Mouse (Mus musculus) embryo, embryonic 10 days (tissue): ENCODE data around the gene Sct.

Experiments used
- DNase-seq: peaks from one replicate; pipeline ENCODE4 v3.0.0-alpha.2; 2015; ENCODE audit warnings: low spot score

Gene Sct

DNA sequence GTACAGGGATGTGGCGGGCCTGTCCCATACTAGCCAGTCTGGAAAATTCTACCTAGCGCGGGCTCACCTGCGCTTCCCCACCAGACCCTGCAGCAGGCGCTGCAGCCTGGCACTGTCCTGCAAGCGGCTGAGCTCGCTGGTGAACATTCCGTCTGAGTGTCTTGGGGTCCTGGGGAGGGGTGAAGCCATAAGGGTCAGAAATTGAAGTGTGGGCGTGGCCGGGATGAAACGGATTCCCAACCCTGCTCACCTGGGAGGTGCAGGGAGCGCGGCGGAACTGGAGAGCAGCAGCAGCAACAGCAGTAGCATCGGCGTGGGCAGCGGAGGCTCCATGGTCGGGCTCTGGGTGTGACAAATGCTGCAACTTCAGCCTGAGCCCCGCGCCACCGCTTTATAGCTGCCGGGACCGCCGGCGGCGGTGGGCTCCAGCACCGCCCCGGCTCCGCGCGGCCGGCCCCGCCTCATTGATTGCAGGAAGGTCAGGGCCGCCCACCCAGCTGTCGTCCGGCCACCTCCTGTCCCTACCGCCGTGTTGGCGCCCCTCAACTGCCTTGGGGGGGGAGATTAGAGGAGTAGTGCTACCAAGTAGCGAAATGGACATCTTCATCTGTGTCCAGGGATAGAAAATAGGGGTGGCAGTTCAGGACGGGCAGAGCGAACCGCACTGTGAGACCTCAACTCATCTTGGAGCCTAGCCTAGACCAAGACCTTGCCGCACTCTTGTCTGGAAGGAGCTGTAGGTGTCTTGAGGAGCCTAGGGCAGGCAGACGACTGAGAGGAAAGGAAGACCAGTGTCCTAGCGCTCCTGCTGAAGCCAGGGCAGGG, at the start of gene Sct:
Sct (minus strand) TSS at position 368 of the 825 bp plus-strand sequence.
- DNase-seq, result peak; percentile 72

DNA sequence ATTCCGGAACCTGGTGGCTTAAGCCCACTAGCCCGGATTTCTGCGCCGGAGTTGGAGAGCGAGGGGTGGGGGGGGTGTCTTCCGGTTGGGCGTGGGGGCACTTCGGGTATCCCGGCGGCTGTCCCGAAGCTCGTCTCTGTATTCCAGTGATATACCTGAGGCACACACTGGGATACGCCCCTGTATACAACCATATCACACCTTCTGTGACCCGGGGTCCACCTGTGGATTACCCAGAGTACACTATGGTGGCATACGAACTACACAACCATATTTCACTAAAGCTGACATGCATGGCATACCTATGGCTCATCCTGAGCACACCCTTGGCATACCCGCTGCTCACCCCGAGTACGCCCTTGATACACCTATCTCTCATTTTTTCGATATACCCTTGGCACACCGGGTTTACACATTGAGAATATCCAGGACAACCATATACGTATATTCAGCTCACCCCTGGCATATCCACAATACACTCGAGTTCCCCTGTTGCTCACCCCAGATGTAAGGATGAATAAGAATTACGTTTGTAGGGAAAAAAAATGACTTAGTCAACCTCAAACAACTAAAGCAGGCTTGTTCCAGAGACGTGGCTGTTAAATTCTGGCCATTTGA, 49.5 kb upstream of the Sct start:
- peak; percentile 12 for DNase-seq

DNA sequence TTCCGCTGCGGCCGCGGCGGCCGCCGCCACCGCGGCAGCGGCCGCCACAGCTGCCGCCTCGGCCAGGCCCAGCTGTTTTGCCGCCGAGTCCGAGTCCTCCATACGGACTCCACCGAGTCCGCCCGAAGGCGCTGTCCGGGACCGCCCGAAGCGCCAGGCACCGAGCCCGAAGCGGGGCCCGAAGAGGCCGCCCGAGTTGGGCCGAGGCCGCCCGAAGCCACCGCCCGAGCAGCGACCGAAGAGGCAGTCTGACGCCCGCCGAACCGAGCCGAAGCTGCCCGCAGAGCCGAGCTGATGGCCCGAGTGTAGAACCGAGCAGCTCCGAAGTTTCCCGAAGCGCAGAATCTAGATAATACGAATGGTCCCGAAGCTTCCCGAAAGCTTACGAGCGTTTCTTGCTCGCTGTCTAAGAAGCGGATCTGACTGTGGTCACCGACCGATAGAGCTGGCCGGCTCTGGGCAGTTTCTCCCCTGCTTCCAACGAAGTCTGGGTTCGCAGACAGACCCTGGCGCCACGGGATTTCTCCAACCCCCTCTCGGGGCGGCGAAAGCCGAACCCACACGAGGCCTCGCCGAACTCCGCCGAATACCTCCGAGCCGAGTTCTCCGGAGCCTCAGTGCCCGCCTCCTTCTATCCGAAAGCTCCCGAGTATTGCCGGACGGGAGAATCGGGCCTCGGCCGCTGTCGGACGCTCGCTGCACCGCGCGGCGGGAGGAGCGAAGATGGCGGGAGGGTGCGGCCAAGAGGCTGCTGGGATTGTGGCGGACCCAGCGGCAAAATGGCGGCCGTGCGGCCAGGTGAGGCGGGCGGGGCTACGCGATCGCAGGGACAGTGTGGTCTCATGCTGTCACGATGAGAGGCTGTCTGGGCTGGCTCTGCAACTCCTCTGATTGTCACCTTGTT, 48.8 kb upstream of the Sct start, which contains the start of the genes Deaf1 and Tmem80:
Deaf1 (minus strand) TSS at position 222 of the 904 bp plus-strand sequence.
Tmem80 (plus strand) TSS at position 271 of the 904 bp plus-strand sequence.
- peak; percentile 97 for DNase-seq

DNA sequence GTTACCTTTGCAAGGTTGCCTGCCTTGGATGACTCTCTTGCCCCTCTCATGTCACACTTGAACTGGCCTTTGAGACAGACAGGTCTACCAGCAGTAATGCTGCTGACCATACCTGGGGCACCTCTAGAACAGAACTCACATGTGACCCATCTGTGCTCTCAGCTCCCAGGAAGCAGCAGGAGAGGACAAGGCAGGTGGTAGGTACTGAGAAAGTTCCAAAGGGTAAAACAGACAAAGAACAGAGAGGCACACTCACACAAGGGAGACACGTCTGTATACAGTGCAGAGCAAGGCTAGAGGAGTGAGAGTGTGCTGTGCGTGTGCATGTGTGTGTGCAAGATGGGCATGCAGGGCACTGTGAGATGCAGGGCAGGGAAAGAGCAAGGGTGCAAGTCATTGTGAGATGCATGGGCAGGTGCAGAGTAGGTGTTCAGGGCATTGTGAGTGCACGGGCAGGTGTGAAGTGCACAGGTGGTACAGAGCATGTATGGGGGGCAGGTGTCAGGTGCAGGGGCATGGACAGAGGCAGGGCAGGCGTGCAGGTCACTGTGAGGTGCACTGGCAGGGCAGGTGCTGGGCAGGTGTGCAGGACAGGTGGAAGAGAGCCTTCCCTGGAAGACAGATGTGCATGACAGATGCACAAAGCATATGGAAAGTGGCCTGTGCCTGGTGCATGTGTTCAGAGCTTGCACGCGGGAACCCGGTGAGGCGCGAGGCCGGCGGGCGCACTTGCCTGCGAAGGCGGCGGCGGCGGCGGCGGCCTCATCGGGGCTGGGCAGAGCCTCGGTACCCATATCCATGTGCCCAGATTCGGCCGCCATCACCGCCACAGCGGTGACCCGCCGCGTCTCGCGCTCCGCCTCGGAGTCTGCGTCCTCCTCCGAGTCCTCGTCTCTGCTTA, 47.9 kb upstream of the Sct start:
- peak; percentile 53 for DNase-seq

DNA sequence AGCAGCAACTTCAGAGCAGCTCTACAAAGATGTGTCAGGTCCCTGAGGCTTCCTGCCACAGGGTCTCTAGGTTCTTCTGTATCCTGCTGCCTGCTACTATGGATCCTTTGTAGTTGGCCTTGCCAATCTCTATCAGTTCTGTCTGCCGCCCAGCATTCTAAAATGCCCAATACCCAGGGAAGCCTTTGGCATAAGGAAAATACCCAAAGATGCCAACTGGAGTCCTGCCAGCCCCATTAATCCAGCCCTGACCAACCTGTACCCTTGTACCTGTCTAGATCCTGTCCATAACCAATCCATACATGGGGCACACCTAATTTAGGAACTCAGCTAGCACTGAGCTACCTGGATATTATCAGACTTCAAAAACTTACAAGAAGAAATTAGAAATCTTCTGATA, 45.8 kb upstream of the Sct start:
- no peak for DNase-seq

DNA sequence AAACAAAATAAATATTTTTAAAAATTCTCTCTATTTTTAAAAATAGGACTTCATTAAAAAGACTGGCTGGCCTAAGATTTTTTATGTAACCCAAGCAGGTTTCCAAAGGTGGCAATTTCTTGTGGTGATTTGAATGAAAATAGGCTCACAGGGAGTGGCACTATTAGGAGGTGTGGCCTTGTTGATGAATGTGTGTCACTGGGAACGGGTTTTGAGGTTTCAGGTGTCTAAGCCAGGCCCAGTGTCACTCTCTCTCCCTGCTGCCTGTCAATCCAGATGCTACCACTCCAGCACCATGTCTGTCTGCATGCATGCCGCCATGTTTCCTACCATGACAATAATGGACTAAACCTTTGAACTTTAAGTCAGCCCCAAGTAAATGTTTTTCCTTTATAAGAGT, 40.5 kb upstream of the Sct start:
- DNase-seq, result no peak

DNA sequence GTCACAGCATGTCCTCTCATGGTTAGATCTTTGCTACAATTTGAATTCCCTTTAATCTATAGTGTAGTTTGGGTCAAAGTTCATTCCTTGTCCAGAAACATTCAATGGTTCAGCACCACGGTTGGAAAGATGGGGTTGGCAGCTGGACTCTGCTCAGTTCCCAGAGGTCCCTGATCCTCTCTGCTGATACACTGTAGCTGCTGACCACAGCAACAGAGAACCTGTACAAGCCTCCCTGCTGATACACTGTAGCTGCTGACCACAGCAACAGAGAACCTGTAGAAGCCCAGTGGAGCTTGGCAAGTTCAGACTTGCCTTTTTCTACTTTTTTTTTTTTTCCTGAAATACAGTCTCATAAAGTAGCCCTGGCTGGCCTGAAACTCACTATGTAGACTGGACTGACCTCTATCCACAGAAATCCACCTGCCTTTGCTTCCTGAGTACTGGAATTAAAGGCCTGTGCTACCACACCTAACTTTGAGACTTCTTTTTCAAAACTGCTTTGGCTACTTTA, 38.7 kb upstream of the Sct start:
- no peak for DNase-seq

DNA sequence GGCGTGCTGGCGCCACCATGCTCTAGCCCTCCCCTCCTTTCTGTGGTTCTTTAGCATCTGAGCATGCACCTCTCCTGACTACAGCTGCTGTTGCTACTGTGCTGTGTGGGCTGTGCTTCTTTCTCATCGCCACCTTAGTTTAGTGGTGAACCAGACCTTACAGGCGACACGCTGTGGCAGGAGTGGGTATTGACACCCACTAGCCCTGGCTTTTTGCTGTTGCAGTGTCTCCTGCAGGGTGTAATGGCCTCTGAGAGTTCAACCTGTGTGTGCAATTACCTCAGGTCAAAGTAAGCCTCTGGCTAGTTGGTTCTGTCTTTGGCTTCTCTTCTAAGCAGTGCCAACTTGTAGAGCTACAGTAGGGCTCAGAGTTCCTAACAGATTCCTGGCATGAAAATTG, 37.0 kb upstream of the Sct start:
- peak; percentile 36 for DNase-seq

DNA sequence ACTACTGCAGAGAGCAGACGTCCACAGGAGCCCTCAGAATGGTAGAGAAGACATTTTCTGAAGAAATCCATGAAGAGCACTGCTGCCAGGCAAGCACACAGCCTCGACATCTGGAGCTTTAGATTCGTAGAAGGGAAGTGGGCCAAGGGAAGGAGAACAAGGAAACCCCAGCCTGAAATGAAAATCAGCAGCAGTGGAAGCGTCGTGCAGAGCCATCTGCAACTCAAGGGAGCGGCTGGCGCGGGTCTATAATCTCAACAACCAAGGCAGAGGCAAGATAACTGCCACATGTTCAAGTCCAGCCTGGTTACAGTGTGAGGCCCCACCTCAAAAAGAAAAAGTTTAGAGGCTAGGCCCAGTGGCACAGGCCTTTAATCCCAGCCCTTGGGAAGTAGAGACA, 36.1 kb upstream of the Sct start:
- no peak for DNase-seq

DNA sequence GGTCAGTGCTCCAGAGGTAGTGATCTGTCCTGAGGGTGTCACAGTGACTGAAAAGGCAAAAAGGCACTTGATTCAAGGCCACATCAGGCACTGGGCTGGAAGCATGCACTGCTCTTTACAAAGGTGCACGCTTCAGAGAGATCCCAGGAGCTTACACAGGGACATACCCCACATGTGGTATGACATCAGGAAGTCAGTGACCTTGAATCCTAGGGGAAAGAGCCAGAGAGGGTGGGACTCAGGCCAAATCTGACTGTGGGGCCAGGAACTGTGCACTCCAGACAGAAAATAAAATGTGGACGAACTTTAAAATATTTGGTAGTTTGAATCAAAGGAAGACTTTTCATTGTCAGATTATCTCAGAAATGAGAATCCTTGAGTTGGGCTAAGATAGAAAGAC, 35.5 kb upstream of the Sct start:
- DNase-seq, result no peak

DNA sequence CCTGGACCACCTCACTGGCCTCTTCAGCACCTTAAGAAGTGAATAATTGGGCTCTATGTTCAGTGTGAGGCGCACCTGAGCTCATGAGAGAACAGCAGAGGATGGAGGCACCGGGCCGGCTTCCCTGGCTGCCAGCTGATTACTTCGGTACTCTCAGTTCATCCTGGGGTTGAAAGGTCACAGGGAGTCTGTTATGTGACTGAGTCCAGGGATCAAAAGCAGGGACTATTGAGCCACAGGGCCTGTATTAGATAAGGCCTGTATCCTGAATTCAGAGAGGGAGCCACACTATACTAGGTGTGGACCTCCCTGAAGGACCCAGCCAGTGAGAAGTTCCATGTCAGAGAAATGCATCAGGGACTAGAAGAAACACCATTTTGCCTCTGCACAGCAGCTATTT, 25.6 kb upstream of the Sct start:
- DNase-seq, result no peak

DNA sequence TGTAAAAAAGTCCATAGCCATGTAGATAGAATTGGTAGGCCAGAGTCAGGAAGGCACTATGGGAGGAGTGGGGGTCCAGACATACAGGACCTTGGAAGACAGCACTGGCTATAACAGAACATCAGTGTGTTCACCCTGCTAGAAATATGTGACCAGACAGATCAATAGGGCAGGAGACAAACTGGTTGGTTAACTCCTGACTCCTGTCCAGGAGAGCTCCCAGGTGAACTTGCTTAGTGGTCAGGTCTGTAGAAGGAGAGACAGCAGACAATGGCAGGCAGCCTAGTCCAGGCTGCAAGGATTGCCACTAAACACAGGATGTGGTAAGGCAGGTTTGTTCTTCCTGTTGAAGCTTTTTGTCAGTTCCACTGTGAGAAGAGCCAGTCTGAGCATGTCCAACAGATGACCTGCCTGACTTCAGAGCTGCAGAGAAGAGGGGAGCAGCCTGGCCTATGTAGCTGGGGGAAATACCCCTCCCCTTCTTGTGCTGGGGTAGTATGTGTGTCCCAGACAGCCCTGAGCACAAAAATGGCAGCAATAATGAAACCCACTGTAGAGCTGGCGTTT, 23.9 kb upstream of the Sct start:
- no peak for DNase-seq

DNA sequence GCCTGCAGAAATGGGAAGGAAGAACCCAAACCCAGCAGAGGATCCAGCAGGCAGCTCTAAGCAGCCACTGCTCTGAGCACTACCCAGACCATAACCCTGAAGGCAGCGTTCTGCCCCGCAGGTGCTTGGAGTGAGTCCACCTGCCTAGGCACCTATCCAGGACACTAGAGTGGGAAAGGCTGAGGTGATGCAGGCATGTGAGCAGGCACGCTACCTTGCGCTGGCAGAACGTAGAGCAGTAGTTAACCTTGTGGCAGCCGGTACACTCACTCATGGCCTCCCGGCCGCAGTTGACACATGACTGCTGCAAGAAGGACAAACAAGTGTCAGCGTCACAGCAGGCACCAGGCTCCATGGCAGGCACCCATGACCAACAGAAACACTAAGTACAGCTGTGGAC, 22.5 kb upstream of the Sct start:
- no peak for DNase-seq

DNA sequence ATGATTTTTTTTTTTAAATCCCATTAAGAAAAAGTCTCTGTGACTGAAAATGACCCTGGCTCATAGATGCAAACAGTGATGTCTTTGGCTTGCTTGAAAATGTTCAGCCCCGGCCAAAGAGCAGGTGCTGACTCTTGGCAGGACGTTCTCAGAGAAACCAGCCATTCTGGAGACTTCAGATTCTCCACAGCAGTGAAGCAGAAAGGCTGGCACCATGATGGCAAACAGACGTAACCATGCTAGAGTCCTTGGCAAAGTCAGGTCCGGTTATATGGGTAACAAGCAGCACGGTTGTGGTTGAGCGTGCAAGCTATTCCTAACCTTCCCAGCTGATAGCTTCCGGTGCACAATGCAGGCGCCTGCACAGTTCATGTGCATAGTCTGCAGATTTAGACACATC, 20.2 kb upstream of the Sct start:
- DNase-seq, result no peak

DNA sequence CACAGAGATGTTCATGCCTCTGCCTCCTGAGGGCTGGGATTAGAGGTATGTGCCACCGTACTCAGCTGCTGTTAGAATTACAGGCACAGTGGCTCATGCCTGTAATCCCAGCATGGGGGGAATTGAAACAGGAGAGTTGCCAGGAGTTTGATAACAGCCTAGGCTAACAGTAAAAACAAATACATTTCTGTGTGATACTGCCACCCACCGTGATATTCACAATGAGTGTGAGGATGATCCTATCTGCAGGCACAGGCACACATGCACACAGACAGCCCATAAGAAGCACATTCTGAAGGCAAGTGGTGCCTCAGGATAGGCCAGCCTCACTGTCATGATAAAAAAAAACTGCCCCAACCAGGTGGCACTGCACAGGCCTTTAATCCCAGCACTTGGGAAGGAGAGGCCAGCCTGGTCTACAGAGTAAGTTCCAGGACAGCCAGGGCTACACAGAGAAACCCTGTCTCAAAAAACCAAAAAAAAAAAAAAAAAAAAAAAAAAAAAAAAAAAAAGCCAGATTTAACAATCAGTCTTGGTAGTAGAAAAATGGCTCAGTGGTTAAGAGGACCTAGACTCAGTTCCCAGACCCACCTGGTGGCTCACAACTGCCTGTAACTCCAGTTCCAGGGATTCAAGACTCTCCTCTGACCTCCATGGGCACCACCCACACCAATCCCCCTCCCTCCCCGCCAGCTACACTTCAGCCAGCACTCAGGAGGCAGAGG, 19.2 kb upstream of the Sct start:
- no peak for DNase-seq

DNA sequence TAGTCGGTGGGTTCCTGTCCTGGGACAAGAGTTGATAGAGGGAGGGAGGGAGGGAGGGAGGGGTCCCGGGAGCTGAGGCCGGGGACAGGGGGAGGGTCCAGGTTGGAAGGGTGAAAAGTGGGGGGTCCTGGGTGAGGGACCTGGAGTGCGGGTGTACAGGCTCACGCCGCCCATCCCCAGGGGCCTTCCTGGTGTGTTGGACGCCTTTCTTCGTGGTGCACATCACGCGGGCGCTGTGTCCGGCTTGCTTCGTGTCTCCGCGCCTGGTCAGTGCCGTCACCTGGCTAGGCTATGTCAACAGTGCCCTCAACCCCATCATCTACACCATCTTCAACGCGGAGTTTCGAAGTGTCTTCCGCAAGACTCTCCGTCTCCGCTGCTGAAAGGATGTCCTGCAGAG, 15.5 kb upstream of the Sct start:
- peak; percentile 22 for DNase-seq

DNA sequence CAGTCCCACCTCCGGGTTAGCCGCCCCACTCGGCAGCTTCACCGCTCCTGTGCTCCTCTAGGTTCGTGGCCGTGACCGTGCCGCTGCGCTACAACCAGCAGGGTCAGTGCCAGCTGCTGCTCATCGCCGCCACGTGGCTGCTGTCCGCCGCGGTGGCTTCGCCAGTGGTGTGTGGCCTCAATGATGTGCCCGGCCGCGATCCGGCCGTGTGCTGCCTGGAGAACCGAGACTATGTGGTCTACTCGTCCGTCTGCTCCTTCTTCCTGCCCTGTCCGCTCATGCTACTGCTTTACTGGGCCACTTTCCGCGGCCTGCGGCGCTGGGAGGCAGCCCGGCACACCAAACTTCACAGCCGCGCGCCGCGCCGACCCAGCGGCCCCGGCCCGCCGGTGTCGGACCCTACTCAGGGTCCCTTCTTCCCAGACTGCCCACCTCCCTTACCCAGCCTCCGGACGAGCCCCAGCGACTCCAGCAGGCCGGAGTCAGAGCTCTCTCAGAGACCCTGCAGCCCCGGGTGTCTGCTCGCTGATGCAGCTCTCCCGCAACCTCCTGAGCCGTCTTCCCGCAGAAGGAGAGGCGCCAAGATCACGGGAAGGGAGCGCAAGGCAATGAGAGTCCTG, 15.0 kb upstream of the Sct start:
- peak; percentile 72 for DNase-seq

DNA sequence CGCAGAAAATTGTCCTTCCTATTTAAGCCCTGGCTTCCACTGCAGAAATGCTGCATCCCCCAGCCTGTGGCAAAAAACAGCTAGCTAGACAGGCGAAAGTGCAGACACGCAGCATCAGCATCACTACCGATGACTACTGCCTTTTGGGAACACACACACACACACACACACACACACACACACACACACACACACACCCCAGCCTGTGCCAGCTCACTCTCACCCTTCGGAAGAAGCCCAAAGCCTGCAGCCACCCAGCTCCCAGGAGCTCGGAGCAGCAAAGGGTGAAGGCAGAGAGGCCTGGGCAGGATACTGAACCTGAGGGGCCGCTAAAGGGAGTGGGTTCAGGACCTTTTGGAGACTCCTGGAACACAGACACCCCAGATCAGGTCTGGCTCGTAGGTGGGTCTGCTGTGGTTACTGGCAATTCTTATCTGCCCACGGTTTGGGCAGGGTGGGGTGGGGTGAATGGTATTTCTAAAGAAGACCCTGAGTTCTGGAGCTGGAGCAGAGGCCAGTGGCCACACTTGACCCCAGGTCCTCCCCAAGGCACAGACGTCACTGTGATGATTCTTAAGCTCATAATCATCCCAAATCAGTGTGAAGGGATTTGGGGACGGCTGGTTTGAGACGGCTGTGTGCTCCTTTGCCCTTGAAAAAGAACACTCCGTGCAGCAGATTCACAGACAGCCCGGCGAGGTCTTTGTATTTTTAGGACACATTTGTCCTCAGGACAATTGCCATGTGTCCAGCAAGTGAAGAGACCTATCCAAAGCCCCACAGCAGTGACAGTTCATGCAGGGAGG, 13.9 kb upstream of the Sct start:
- DNase-seq, result no peak
